Mouse (Mus musculus): Measurements from ENCODE around the gene Krt36. TPM values are rescaled to one million over a fixed set of nuclear protein-coding genes. Genes with fewer than 3 reads are reported as not detected.

The Krt36 gene
- total and polyA plus RNA-seq, 2 experiments from 2014 or later = 0.44 TPM; not detected in 1

- Histone ChIP-seq H3K27ac (ENCODE audit: low read depth, low read length) (no peak overlapping the region), H3K4me3 (ENCODE audit: low read depth, low read length) (no peak overlapping the region), H3K9ac (replicated peaks; ENCODE audit: low read length, poor library complexity, severe bottlenecking) (no peak overlapping the region), H3K4me2 (ENCODE audit: low read depth, low read length, poor library complexity, severe bottlenecking) (no peak overlapping the region), H3K9me3 (ENCODE audit: low read length) (no peaks in the 10 kb centered on the region), H3K36me3 (ENCODE audit: insufficient read depth, low read length) (no peaks in the 10 kb centered on the region), H3K27me3 (ENCODE audit: insufficient read depth, low read length) (no peaks in the 10 kb centered on the region), H3K4me1 (ENCODE audit: insufficient read depth, low read length) (no peaks in the 10 kb centered on the region)
- WGBS = 88% methylated on average over 17 of the region's 17 CpGs
- DNase-seq (ENCODE audit: low spot score) (no peak), ATAC-seq (ENCODE audit: low FRiP score) (no peak)
- TF ChIP-seq CTCF (IDR thresholded peaks at IDR 0.05) = no peak
These were observed 38.0 kb downstream of the Krt36 start for GRCm38 (mm10) chr11:100067293-100068036.

GRCm38 (mm10) chr11:100066236-100067010, 39.0 kb downstream of the Krt36 start:
- H3K9ac ChIP-seq (replicated peaks; ENCODE audit: low read length, poor library complexity, severe bottlenecking) = no peak overlapping the region
- no peaks in the 10 kb centered on the region for H3K36me3 ChIP-seq (ENCODE audit: insufficient read depth, low read length)
- no peaks in the 10 kb centered on the region for H3K4me1 ChIP-seq (ENCODE audit: insufficient read depth, low read length)
- peak; percentile 32 for DNase-seq (ENCODE audit: low spot score)
- H3K4me3 ChIP-seq (ENCODE audit: low read depth, low read length) = no peak overlapping the region
- H3K27ac ChIP-seq (ENCODE audit: low read depth, low read length) = no peak overlapping the region
- no peak overlapping the region for H3K4me2 ChIP-seq (ENCODE audit: low read depth, low read length, poor library complexity, severe bottlenecking)
- ATAC-seq (ENCODE audit: low FRiP score) = no peak
- TF ChIP-seq CTCF (IDR thresholded peaks at IDR 0.05) = no peak
- H3K9me3 ChIP-seq (ENCODE audit: low read length) = no peaks in the 10 kb centered on the region
- H3K27me3 ChIP-seq (ENCODE audit: insufficient read depth, low read length) = no peaks in the 10 kb centered on the region
- WGBS = 49% methylated on average over 12 of the region's 12 CpGs

DNA sequence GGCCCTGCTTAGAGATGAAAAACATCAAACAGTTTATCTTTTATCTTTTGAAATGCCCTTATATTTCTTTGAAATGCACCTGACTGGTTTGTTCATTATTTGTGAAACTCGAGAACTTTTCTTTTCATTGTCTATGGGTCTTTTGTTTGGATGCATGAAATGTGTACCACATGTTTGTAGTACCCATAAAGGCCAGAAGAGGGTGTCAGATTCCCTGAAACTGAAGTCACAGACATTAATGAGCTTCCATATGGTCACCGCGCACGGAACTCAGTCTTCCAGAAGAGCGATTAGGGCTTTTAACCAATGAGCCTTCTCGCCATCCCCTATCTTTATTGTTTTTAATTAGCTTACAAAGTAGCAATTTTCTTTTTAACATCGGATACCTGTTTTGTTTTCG, 46.6 kb downstream of the Krt36 start:
- ATAC-seq (ENCODE audit: low FRiP score) (no peak), DNase-seq (ENCODE audit: low spot score) (peak; percentile 33)

DNA sequence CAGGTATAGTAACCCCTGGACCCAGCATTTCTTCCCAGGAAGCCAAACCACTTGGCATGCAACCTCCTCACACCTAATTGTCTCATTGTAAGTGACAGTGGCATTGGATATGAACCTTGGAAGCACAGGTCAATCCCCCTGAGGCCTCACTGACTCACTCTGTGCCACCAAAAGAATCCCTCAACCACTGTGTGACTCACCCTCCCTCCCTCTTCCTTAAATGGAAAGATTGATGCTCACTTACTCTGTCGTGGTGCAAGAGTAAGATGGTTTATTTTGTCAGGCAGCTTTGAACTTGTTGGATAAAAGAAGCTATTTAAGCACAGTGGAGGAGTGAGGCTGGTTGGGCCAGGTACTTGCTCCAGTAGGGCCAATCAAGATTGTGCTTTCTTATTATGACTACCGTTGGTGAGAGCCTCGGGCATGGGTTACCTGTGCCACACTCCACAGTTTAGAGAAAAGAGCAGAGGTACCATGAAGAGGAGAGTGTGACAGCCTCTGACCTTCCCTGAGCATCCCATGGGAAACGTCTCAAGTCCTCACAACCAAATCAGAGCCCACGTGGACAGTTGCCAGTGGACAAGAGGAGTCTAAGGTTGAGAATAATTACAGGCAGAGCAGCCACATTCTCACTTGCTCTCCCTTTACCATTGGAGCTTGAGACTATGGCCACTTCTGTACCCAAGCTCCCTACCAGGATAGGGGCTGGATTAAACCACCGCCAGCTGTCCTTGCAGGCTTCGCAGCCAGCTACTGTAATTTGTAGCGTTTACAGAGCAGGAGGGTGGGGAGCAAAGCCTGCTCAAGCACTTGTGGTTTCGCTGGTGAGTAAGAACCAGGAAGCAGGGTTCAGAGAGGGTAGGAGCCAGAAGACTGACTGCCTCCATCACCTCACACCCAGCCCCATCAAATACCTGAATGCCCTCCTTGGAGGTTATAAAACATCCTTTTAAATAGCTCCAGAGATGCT, 49.5 kb downstream of the Krt36 start:
- no peaks in the 10 kb centered on the region for H3K36me3 ChIP-seq (ENCODE audit: insufficient read depth, low read length)
- no peak overlapping the region for H3K27ac ChIP-seq (ENCODE audit: low read depth, low read length)
- no peaks in the 10 kb centered on the region for H3K9me3 ChIP-seq (ENCODE audit: low read length)
- 76% methylated on average over 9 of the region's 9 CpGs for WGBS
- H3K4me1 ChIP-seq (ENCODE audit: insufficient read depth, low read length) = no peaks in the 10 kb centered on the region
- no peak overlapping the region for H3K4me2 ChIP-seq (ENCODE audit: low read depth, low read length, poor library complexity, severe bottlenecking)
- no peak for TF ChIP-seq CTCF (IDR thresholded peaks at IDR 0.05)
- no peak for ATAC-seq (ENCODE audit: low FRiP score)
- H3K27me3 ChIP-seq (ENCODE audit: insufficient read depth, low read length) = no peaks in the 10 kb centered on the region
- no peak for DNase-seq (ENCODE audit: low spot score)
- H3K4me3 ChIP-seq (ENCODE audit: low read depth, low read length) = no peak overlapping the region
- H3K9ac ChIP-seq (replicated peaks; ENCODE audit: low read length, poor library complexity, severe bottlenecking) = no peak overlapping the region

More for the DNA sequence above, 46.6 kb downstream of the Krt36 start:
- TF ChIP-seq CTCF (IDR thresholded peaks at IDR 0.05) = peak; percentile 39
- 79% methylated on average over 8 of the region's 8 CpGs for WGBS
- no peaks in the 10 kb centered on the region for H3K36me3 ChIP-seq (ENCODE audit: insufficient read depth, low read length)
- H3K27me3 ChIP-seq (ENCODE audit: insufficient read depth, low read length) = no peaks in the 10 kb centered on the region
- H3K4me1 ChIP-seq (ENCODE audit: insufficient read depth, low read length) = no peaks in the 10 kb centered on the region
- no peak overlapping the region for H3K9ac ChIP-seq (replicated peaks; ENCODE audit: low read length, poor library complexity, severe bottlenecking)
- no peaks in the 10 kb centered on the region for H3K9me3 ChIP-seq (ENCODE audit: low read length)
- H3K27ac ChIP-seq (ENCODE audit: low read depth, low read length) = no peak overlapping the region
- H3K4me3 ChIP-seq (ENCODE audit: low read depth, low read length) = no peak overlapping the region
- H3K4me2 ChIP-seq (ENCODE audit: low read depth, low read length, poor library complexity, severe bottlenecking) = no peak overlapping the region

Other genes with a start within 250 kb of the Krt36 start
- not detected in 2 replicates for gene Gm11568, start 247.7 kb downstream of the Krt36 start, total RNA-seq (2014; rRNA removed)
- not detected in 2 replicates for gene Gm11568, start 247.7 kb downstream of the Krt36 start, polyA plus RNA-seq (2015; fragmentation: Nextera tagmentation; extraction: Ambion mirVana)
- gene Gm11559, start 241.2 kb downstream of the Krt36 start, total RNA-seq (2014; rRNA removed) = not detected in 2 replicates
- gene Gm11559, start 241.2 kb downstream of the Krt36 start, polyA plus RNA-seq (2015; fragmentation: Nextera tagmentation; extraction: Ambion mirVana) = not detected in 2 replicates
- not detected in 2 replicates for gene Krtap9-1, start 232.2 kb downstream of the Krt36 start, total RNA-seq (2014; rRNA removed)
- not detected in 2 replicates for gene Krtap9-1, start 232.2 kb downstream of the Krt36 start, polyA plus RNA-seq (2015; fragmentation: Nextera tagmentation; extraction: Ambion mirVana)
- gene Gm11567, start 226.4 kb downstream of the Krt36 start, total RNA-seq (2014; rRNA removed) = not detected in 2 replicates
- not detected in 2 replicates for gene Gm11567, start 226.4 kb downstream of the Krt36 start, polyA plus RNA-seq (2015; fragmentation: Nextera tagmentation; extraction: Ambion mirVana)
- not detected in 2 replicates for gene Krtap31-1, start 197.7 kb downstream of the Krt36 start, total RNA-seq (2014; rRNA removed)
- not detected in 2 replicates for gene Krtap31-1, start 197.7 kb downstream of the Krt36 start, polyA plus RNA-seq (2015; fragmentation: Nextera tagmentation; extraction: Ambion mirVana)
- not detected in 2 replicates for gene Gm11565, start 190.9 kb downstream of the Krt36 start, total RNA-seq (2014; rRNA removed)
- not detected in 2 replicates for gene Gm11565, start 190.9 kb downstream of the Krt36 start, polyA plus RNA-seq (2015; fragmentation: Nextera tagmentation; extraction: Ambion mirVana)
- not detected in 2 replicates for gene Krtap31-2, start 169.3 kb downstream of the Krt36 start, total RNA-seq (2014; rRNA removed)
- gene Krtap31-2, start 169.3 kb downstream of the Krt36 start, polyA plus RNA-seq (2015; fragmentation: Nextera tagmentation; extraction: Ambion mirVana) = not detected in 2 replicates
- gene Krtap9-5, start 157.2 kb downstream of the Krt36 start, total RNA-seq (2014; rRNA removed) = not detected in 2 replicates
- not detected in 2 replicates for gene Krtap9-5, start 157.2 kb downstream of the Krt36 start, polyA plus RNA-seq (2015; fragmentation: Nextera tagmentation; extraction: Ambion mirVana)
- not detected in 2 replicates for gene Krtap29-1, start 126.6 kb downstream of the Krt36 start, total RNA-seq (2014; rRNA removed)
- gene Krtap29-1, start 126.6 kb downstream of the Krt36 start, polyA plus RNA-seq (2015; fragmentation: Nextera tagmentation; extraction: Ambion mirVana) = not detected in 2 replicates
- not detected in 2 replicates for gene Krtap16-1, start 119.0 kb downstream of the Krt36 start, total RNA-seq (2014; rRNA removed)
- gene Krtap16-1, start 119.0 kb downstream of the Krt36 start, polyA plus RNA-seq (2015; fragmentation: Nextera tagmentation; extraction: Ambion mirVana) = not detected in 2 replicates
- gene Krtap17-1, start 111.6 kb downstream of the Krt36 start, total RNA-seq (2014; rRNA removed) = 0.22 and 1.4 TPM in 2 replicates
- 1.7 TPM in 2 replicates for gene Krtap17-1, start 111.6 kb downstream of the Krt36 start, polyA plus RNA-seq (2015; fragmentation: Nextera tagmentation; extraction: Ambion mirVana)
- not detected in 2 replicates for gene Krt33a, start 89.4 kb downstream of the Krt36 start, total RNA-seq (2014; rRNA removed)
- gene Krt33a, start 89.4 kb downstream of the Krt36 start, polyA plus RNA-seq (2015; fragmentation: Nextera tagmentation; extraction: Ambion mirVana) = not detected in 2 replicates
- gene Krt33b, start 75.8 kb downstream of the Krt36 start, total RNA-seq (2014; rRNA removed) = not detected in 2 replicates
- 0.13 and 0.25 TPM in 2 replicates for gene Krt33b, start 75.8 kb downstream of the Krt36 start, polyA plus RNA-seq (2015; fragmentation: Nextera tagmentation; extraction: Ambion mirVana)
- gene Krt34, start 64.1 kb downstream of the Krt36 start, total RNA-seq (2014; rRNA removed) = not detected in 2 replicates
- not detected in 2 replicates for gene Krt34, start 64.1 kb downstream of the Krt36 start, polyA plus RNA-seq (2015; fragmentation: Nextera tagmentation; extraction: Ambion mirVana)
- gene Krt31, start 55.1 kb downstream of the Krt36 start, total RNA-seq (2014; rRNA removed) = 0.93 TPM in 1 of 2 replicates, not detected in the other
- not detected in 2 replicates for gene Krt31, start 55.1 kb downstream of the Krt36 start, polyA plus RNA-seq (2015; fragmentation: Nextera tagmentation; extraction: Ambion mirVana)
- gene Krt32, start 17.4 kb downstream of the Krt36 start, total RNA-seq (2014; rRNA removed) = not detected in 2 replicates
- gene Krt32, start 17.4 kb downstream of the Krt36 start, polyA plus RNA-seq (2015; fragmentation: Nextera tagmentation; extraction: Ambion mirVana) = not detected in 2 replicates
- gene Krt35, start 9.4 kb downstream of the Krt36 start, total RNA-seq (2014; rRNA removed) = 0.60 TPM in 1 of 2 replicates, not detected in the other
- 0.10 TPM in 1 of 2 replicates, not detected in the other for gene Krt35, start 9.4 kb downstream of the Krt36 start, polyA plus RNA-seq (2015; fragmentation: Nextera tagmentation; extraction: Ambion mirVana)
- not detected in 2 replicates for gene Krt13, start 15.9 kb upstream of the Krt36 start, total RNA-seq (2014; rRNA removed)
- gene Krt13, start 15.9 kb upstream of the Krt36 start, polyA plus RNA-seq (2015; fragmentation: Nextera tagmentation; extraction: Ambion mirVana) = not detected in 2 replicates
- gene Krt15, start 30.3 kb upstream of the Krt36 start, total RNA-seq (2014; rRNA removed) = 0.33 and 6.0 TPM in 2 replicates
- gene Krt15, start 30.3 kb upstream of the Krt36 start, polyA plus RNA-seq (2015; fragmentation: Nextera tagmentation; extraction: Ambion mirVana) = 0.22 and 0.43 TPM in 2 replicates
- 1.6 and 5.4 TPM in 2 replicates for gene Krt19, start 43.0 kb upstream of the Krt36 start, total RNA-seq (2014; rRNA removed)
- gene Krt19, start 43.0 kb upstream of the Krt36 start, polyA plus RNA-seq (2015; fragmentation: Nextera tagmentation; extraction: Ambion mirVana) = 6.5 and 8.1 TPM in 2 replicates
- gene Krt9, start 87.6 kb upstream of the Krt36 start, total RNA-seq (2014; rRNA removed) = not detected in 2 replicates
- not detected in 2 replicates for gene Krt9, start 87.6 kb upstream of the Krt36 start, polyA plus RNA-seq (2015; fragmentation: Nextera tagmentation; extraction: Ambion mirVana)
- gene Krt14, start 101.9 kb upstream of the Krt36 start, total RNA-seq (2014; rRNA removed) = 0.42 and 9.5 TPM in 2 replicates
- 0.54 and 0.75 TPM in 2 replicates for gene Krt14, start 101.9 kb upstream of the Krt36 start, polyA plus RNA-seq (2015; fragmentation: Nextera tagmentation; extraction: Ambion mirVana)
- gene Krt16, start 143.3 kb upstream of the Krt36 start, total RNA-seq (2014; rRNA removed) = not detected in 2 replicates
- not detected in 2 replicates for gene Krt16, start 143.3 kb upstream of the Krt36 start, polyA plus RNA-seq (2015; fragmentation: Nextera tagmentation; extraction: Ambion mirVana)
- gene Krt17, start 155.4 kb upstream of the Krt36 start, total RNA-seq (2014; rRNA removed) = 0.52 and 5.5 TPM in 2 replicates
- 1.2 and 1.5 TPM in 2 replicates for gene Krt17, start 155.4 kb upstream of the Krt36 start, polyA plus RNA-seq (2015; fragmentation: Nextera tagmentation; extraction: Ambion mirVana)
- gene Krt42, start 164.2 kb upstream of the Krt36 start, total RNA-seq (2014; rRNA removed) = 0.27 TPM in 1 of 2 replicates, not detected in the other
- gene Krt42, start 164.2 kb upstream of the Krt36 start, polyA plus RNA-seq (2015; fragmentation: Nextera tagmentation; extraction: Ambion mirVana) = not detected in 2 replicates
- 84.7 and 117 TPM in 2 replicates for gene Eif1, start 214.3 kb upstream of the Krt36 start, total RNA-seq (2014; rRNA removed)
- gene Eif1, start 214.3 kb upstream of the Krt36 start, polyA plus RNA-seq (2015; fragmentation: Nextera tagmentation; extraction: Ambion mirVana) = 1,241 and 1,297 TPM in 2 replicates
- not detected in 2 replicates for gene Gast, start 228.8 kb upstream of the Krt36 start, total RNA-seq (2014; rRNA removed)
- gene Gast, start 228.8 kb upstream of the Krt36 start, polyA plus RNA-seq (2015; fragmentation: Nextera tagmentation; extraction: Ambion mirVana) = 1.1 and 2.2 TPM in 2 replicates